Mouse (Mus musculus) embryonic fibroblast, embryonic 13.5 days (primary cell): ENCODE data around the gene Tmem63b. TPM values are rescaled to one million over a fixed set of nuclear protein-coding genes. Genes with fewer than 3 reads are reported as not detected.
"Not testable (repeated sequence)": the region's sequence is repeated elsewhere in the genome, so short reads cannot be mapped to it uniquely, and the experiment has no call there.

Experiments
- H3K27ac ChIP-seq: 2 replicates; pipeline ENCODE4 v1.5.1; 2012; ENCODE audit warnings: low read length, control low read depth, inconsistent platforms; ENCODE audit not compliant: insufficient read depth
- H3K4me1 ChIP-seq: 2 replicates; pipeline ENCODE4 v1.6.1; 2011; ENCODE audit warnings: low read length; ENCODE audit not compliant: control insufficient read depth, insufficient read depth
- H3K4me3 ChIP-seq: 2 replicates; pipeline ENCODE4 v1.5.1; 2011; ENCODE audit warnings: mild to moderate bottlenecking, control low read depth, low read length; ENCODE audit not compliant: insufficient read depth
- CTCF ChIP-seq: IDR thresholded peaks from 2 replicates; pipeline ENCODE4 v1.5.1; 2011; ENCODE audit warnings: mild to moderate bottlenecking, control low read depth, low read length, moderate library complexity, borderline replicate concordance; ENCODE audit not compliant: insufficient read depth
- POLR2A ChIP-seq: IDR thresholded peaks from 2 replicates; pipeline ENCODE4 v1.6.1; 2011; ENCODE audit warnings: low read depth, mild to moderate bottlenecking, control low read depth, low read length, moderate library complexity
- polyA plus RNA-seq: library from polyadenylated mRNA; stranded (reverse); fragments of >200 nt; gene quantifications from 2 replicates; pipeline ENCODE4 v1.2.4, GENCODE M21; 2011; ENCODE audit warnings: low read depth; ENCODE audit not compliant: missing spikeins, insufficient read length

Tmem63b gene
- polyA plus RNA-seq, 1 experiment, result 42.8 TPM

DNA sequence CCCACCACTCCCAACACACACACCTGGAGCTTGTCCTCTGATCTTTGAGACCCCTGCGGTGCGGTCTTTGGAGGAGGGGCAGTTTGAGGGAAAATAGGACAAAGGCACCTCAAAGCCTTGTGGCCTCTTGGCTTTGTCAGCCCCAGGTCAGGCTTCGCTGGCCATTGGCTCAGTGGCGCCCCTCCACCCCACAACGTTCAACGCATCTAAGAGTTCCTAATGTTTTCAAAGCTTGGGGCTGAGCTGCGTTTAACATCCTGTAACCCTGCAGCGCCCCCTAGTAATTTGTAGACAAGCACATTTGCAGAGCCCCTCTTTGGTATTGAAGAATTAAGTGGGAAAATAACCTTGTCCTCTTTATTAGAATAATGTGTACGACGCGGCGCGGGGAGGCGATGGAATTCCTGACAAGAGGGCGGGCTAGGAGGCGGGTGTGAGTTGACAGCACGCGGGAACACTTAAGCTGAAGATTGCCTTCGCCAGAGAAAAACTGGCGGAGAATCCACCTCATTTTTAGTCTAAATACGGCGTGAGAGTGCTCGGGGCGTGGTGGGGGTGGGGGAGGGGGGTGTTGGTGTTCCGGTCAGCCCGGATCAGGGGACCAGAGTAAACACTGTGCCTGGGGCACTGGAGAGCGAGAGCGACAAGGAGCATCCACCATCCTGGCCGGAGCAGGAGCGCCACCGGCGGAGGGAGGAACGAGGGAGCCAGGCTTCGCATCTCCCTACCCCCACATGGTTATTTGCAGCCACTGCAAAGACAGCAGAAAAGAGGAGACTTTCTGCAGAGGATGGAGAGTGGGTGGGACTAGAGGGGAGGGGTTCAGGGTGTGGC lies 56.6 kb downstream of the Tmem63b start:
- no peaks in the 10 kb centered on the region for H3K4me1 ChIP-seq

DNA sequence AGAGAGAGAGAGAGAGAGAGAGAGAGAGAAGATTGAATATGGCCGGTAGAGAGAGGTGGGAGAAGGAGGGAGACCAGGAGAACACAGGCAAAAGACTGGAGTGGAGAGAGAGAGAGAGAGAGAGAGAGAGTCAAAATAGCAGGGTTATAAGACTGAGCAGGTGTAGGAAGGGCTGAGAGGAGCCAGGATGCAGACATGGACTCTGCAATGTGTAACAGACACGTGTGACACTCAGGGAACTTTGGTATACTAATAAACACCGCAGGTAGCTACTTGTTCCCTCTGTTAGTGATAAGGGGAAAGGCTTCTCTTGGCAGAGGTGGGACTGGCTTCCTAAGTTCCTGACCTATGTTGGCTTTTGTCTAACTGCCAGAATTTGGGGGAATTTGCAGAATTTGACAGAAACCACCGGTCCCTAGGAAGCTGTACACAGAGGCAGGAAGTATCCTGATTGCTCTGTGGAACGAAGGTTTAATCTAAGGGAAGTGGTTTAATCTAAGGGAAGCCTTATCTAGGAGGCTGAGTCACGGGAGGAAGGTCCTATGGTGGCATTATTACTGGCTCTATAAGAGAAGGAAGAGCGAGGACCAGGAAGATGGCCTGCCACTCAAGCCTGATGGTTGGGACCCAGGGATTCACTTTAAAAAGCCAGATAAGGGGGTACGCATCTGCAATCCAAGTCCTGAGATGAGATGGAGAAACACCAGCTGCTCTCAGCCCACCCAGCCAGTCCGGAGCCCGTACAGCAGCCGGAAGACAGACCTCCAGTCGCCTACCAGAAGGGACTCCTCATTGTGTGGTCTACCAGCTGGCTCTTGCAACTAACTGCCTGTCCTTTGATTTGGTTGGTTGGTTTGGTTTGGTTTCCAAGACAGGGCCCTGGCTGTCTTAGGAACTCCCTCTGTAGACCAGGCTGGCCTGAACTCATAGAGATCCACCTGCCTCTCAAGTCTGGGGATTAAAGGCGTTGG lies 57.5 kb downstream of the Tmem63b start:
- Histone ChIP-seq H3K4me1 (no peaks in the 10 kb centered on the region), H3K4me3 (no peak overlapping the region), H3K27ac (no peak overlapping the region)
- no peak for TF ChIP-seq POLR2A
- TF ChIP-seq CTCF, result no peak

More for the DNA sequence above, 56.6 kb downstream of the Tmem63b start:
- TF ChIP-seq CTCF, result peak; percentile 49; the same call in 1 of the 2 replicates
- peak; percentile 53; the same call in 1 of the 2 replicates for TF ChIP-seq POLR2A
- Histone ChIP-seq H3K27ac (no peak overlapping the region), H3K4me3 (0 out of 2 replicates have a peak overlapping the region, but pooled peaks have one; percentile 2)

DNA sequence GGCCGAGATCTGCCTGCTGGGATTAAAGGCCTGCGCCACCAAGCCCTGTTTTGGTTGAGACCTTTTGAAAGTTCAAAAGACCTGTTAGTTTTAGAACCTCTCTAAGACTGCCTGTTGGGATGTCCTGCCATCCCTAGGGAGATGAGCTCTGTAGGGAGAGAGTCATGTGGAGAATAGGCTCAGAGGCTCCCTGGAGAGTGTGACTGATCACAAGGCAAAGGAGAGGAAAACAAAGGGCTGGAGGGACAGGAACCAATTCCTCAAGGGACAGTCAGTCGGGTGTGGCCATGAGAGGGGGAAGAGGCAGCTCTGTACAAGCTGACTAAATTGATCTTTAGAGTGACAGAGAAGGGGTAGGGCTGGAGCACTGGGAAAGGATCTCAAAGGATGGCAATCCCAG lies 58.5 kb downstream of the Tmem63b start:
- Histone ChIP-seq H3K4me3 (no peak overlapping the region), H3K4me1 (no peaks in the 10 kb centered on the region), H3K27ac (no peak overlapping the region)
- TF ChIP-seq CTCF, result no peak
- TF ChIP-seq POLR2A, result no peak

DNA sequence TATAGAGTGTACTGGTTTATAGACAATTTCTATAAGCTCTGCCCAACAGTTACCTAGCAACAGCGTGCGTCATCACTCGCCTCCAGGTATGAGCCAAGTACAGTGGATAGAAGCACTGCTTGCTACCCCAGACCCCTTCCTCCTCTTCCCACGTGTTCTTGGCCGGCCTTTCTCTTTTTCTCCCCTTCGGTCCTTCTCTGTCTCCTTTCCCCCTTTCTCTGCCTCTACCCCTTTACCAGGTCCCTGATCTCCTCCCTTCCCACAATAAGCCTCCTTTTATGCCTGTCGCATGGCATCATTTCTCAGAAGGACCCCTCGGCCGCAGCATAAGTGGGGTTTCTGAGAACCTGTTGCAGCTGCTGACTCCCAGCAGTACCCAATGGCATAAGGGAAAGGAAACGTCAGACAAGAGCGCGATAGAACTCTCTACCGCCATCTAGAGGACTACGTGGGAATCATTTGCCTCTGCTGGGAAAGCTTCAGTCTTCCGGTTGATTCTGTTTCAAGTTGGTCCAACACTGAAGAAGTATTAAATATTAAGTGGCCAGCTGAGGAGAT lies 60.0 kb downstream of the Tmem63b start:
- H3K27ac ChIP-seq, result no peak overlapping the region
- H3K4me3 ChIP-seq, result no peak overlapping the region
- no peaks in the 10 kb centered on the region for H3K4me1 ChIP-seq
- TF ChIP-seq CTCF (peak; percentile 13; the same call in 1 of the 2 replicates), POLR2A (no peak)

DNA sequence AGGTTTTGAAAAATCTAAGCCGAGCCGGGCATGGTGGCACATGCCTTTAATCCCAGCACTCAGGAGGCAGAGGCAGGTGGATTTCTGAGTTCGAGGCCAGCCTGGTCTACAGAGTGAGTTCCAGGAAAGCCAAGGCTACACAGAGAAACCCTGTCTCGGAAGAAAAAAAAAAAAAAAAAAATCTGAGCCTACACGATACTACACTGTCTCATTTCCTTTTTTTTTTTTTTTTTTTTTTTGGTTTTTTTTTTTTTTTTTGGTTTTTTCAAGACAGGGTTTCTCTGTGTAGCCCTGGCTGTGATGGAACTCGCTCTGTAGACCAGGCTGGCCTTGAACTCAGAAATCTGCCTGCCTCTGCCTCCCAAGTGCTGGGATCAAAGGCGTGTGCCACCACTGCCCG lies 63.3 kb downstream of the Tmem63b start:
- H3K27ac ChIP-seq, H3K4me1 ChIP-seq, H3K4me3 ChIP-seq: not testable (repeated sequence)

DNA sequence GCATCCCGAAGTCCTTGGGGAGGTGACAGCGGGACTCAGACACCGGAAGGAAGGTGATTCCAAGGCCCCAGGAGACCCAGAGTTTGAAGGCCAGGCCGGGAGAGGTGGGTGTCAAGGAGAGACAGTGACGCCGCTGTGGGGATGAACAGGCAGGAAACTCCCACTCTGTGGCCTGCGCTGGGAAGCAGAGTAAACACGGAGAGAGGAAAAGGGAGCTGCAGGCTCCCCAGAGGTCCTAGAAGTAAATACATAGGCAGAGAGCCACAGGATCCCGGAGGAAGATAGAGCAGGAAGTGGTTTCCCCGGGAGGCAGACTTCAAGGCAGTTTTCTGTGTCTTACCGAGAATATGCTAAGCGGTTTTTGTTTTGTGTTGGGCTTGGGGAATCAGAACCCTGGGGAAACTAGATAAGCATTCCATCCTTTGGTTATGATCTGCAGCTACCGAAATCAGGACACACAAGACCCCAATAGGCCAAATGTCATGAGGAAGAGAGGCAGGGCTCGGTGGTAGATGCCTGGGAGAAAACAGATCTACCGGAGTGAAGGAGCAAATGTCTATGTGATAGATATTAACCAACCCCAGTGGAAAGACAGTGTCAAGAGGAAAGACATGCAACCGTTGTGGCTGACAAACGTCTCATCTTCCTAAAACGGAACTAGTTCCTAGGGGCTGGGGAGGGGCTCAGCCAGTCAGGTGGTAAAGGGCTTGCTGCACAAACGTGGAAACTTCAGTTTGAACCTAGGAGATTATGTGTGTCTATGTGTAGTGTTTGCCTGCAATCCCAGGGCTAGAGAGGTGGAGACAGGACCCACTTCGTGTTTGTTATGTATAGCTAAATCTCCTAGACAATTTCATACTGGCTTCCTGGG lies 67.1 kb downstream of the Tmem63b start:
- H3K4me3 ChIP-seq, result no peak overlapping the region
- no peak for TF ChIP-seq POLR2A
- TF ChIP-seq CTCF, result no peak
- peaks cover 7% of the 10 kb centered on the region; the same call in 1 of the 2 replicates for H3K4me1 ChIP-seq
- H3K27ac ChIP-seq, result no peak overlapping the region

DNA sequence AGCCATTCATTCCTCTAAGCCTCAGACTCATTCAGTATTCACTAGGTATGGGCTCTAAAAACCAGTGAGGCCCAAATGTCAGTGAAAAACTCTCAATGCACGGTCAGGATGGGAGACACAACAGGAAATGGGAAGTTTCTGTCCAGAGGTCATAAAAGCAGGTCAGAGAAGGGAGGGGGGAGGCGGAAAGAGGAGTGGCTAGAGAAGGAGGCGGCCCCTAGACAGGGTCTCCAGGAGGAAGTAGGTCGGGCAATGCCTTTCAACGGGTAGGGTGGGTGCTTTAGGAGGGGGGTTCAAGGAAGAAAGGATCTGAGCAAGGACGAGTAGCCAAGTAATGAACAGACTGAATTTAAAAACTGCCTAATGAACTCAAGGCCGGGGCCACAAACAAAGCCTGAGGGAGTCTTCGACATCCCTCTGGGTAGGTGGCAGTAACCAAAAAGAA lies 67.7 kb downstream of the Tmem63b start:
- Histone ChIP-seq H3K4me3 (no peak overlapping the region), H3K27ac (no peak overlapping the region), H3K4me1 (peaks cover 7% of the 10 kb centered on the region; the same call in 1 of the 2 replicates)
- TF ChIP-seq CTCF, result no peak

DNA sequence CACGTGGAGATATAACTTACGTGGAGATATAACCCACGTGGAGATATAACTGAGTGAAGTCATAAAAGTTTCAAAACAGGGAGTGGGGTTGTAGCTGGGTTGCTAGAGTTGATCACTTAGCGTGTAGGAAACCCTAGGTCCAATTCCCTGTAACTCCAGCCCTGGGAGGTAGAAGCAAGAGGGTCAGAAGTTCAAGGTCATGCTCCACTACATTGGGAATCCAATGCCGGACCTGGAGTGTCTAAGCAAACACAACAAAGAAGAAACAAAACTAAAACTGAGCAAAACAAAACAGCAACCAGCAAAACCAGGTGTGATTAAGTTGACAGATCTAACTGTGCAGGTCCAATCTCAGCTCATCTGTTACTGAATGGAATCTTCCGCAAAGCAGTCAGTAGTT lies 69.0 kb downstream of the Tmem63b start:
- H3K4me1 ChIP-seq, result peaks cover 7% of the 10 kb centered on the region; the same call in 1 of the 2 replicates
- no peak overlapping the region for H3K27ac ChIP-seq
- TF ChIP-seq CTCF (no peak), POLR2A (no peak)
- H3K4me3 ChIP-seq, result no peak overlapping the region

DNA sequence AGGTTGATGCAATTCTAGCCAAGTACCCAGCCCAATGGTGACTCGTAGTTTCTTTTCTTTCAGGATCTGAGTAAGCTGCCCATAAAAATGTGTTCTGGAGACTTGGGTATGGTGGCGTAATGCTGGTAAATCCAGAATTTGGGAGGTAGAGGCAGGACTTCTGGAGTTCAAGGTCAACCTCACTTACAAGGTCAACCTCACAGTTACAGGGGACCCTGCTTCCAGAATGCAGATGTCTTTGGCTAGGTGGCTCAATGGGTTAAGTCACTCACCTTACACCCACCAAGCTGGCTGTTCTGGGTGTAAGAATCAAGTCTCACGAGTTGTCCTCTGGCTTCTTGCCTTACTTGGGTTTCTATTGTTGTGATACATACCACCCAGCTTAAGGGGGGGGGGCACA lies 70.0 kb downstream of the Tmem63b start:
- Histone ChIP-seq H3K27ac (peak overlapping the region; percentile 65), H3K4me1 (peaks cover 7% of the 10 kb centered on the region; the same call in 1 of the 2 replicates), H3K4me3 (no peak overlapping the region)
- TF ChIP-seq CTCF (no peak), POLR2A (no peak)
